Comparison of ENCODE assay signal across 14 mouse cellular contexts in genomic region chr2:165846787-165847186, GRCm38 (mm10).
"Had no signal": no experiment of that assay in that cellular context is flagged by ENCODE, and none has a peak within 500 bp of the region (broad histone marks: within the 10 kb centered on the region; RNA-seq: fewer than 3 reads in every experiment).

No protein-coding gene starts in this region.

- DNase-seq: kidney, adult 9 months; kidney, postnatal 10 days; kidney, postnatal 4 days; liver; liver, embryonic 13.5 days; liver, postnatal 0 days; midbrain, embryonic 14.5 days; right cerebral cortex, adult 18-20 months; right cerebral cortex, postnatal 25 days; thymus, postnatal 4 days had no signal

- H3K27ac ChIP-seq: limb, embryonic 12.5 days; liver, embryonic 13.5 days; midbrain, embryonic 10.5 days; neural tube, embryonic 15.5 days had no signal

- ATAC-seq: liver, postnatal 0 days had no signal

- H3K27me3 ChIP-seq: limb, embryonic 12.5 days; liver, embryonic 13.5 days; neural tube, embryonic 15.5 days had no signal

- H3K4me2 ChIP-seq: limb, embryonic 12.5 days; liver, embryonic 13.5 days; neural tube, embryonic 15.5 days had no signal

- H3K9me3 ChIP-seq: limb, embryonic 12.5 days; liver, embryonic 13.5 days; midbrain, embryonic 10.5 days; neural tube, embryonic 15.5 days had no signal

- H3K4me3 ChIP-seq: limb, embryonic 12.5 days; liver, embryonic 13.5 days; midbrain, embryonic 10.5 days; myocyte; neural tube, embryonic 15.5 days had no signal

- H3K9ac ChIP-seq: limb, embryonic 12.5 days; liver, embryonic 13.5 days; liver, postnatal 0 days; neural tube, embryonic 15.5 days had no signal
